Mouse (Mus musculus): ENCODE results near the gene Kcnn1. TPM values are rescaled to one million over a fixed set of nuclear protein-coding genes. Genes with fewer than 3 reads are reported as not detected.
A peak's percentile ranks its signal among the peaks of the same experiment; 100 is the strongest.

Gene Kcnn1
- polyA plus RNA-seq, 1 experiment from 2014 or later, result 0.72 TPM

- Histone ChIP-seq H3K36me3 (no peaks in the 10 kb centered on the region), H3K4me3 (peak within 1 kb of the TSS; percentile 68), H3K9me3 (replicated peaks) (no peaks in the 10 kb centered on the region), H3K4me1 (peaks cover 85% of the 10 kb centered on the region), H3K4me2 (peak within 1 kb of the TSS; percentile 99), H3K27ac (peak within 1 kb of the TSS; percentile 78), H3K9ac (peak within 1 kb of the TSS; percentile 75), H3K27me3 (replicated peaks) (peaks cover 66% of the 10 kb centered on the region)
- ATAC-seq, result peak; percentile 87
- WGBS (ENCODE audit: insufficient replicate concordance), result under 1% methylated on average over 45 of the region's 45 CpGs
Observed at GRCm38 (mm10) chr8:70804481-70805206, 58.4 kb downstream of the Kcnn1 start, which contains the start of gene Mast3. Gene Mast3 (minus strand): TSS chr8:70805054.

DNA sequence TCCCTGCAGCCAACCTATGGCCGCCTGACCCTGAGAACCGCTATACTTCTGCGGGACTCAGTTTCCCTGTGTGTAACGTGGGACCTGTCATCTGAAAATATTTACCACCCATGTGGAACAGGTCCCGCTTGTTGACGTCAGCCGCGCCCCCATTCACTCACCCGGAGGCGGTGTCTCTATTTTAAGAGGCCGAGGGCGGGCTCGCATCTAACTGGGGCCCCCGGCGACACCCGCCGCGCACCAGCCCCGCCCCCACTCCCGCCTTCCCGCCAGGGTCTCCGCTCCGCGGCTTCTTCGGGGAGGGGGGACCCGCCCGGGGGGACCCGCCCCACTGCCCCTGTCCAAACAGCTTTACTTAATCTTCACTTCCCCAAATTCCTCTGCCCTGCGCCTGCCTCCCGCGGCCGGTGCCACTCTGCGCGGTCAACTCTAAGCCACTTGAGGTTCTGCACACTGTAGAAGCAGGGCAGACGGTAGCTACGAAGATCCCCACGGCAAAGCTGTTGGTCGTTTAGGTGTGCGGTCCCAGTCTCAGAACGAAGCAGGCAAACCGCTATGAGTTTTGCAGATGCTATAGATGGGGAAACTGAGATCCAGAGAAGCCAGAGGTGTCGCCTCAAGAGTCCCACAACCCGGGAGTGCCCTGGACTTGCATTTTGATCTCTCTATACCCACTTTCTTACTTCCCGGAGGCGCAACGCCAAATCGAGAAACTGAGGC, 59.1 kb downstream of the Kcnn1 start:
- Histone ChIP-seq H3K9me3 (replicated peaks) (no peaks in the 10 kb centered on the region), H3K4me2 (peak overlapping the region; percentile 99), H3K4me1 (peaks cover 83% of the 10 kb centered on the region), H3K9ac (peak overlapping the region; percentile 75), H3K27ac (peak overlapping the region; percentile 78), H3K4me3 (peak overlapping the region; percentile 68), H3K27me3 (replicated peaks) (peaks cover 66% of the 10 kb centered on the region), H3K36me3 (no peaks in the 10 kb centered on the region)
- 1% methylated on average over 38 of the region's 47 CpGs for WGBS (ENCODE audit: insufficient replicate concordance)
- ATAC-seq, result peak; percentile 54

DNA sequence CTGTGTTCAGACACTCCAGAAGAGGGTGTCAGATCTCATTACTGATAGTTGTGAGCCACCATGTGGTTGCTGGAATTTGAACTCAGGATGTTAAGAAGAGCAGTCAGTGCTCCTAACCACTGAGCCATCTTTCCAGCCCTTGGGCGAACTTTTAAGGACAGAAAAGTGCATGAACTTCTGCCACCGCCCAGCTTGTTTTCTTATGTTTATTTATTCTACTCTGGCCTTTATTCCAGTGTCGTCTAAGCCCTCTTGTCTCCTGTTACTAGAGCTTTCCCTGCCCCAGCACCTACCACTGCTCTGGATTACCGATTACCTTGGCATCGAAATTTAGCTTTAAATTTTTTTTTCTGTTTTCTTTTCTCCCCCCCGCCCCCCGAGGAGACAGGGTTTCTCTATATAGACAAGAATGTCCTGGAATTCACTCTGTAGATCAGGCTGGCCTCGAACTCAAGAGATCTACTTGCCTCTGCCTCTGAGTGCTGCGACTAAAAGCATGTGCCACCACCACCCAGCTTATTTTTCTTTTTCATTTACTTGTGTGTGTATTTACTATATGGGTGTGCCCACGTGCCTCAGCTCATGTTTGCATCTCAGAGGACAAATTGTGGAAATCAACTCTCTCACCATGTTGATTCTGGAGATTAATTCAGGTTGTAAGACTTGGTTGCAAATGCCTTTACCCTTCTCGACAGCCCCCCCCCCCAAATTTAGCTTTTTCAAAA, 60.1 kb downstream of the Kcnn1 start:
- no peaks in the 10 kb centered on the region for H3K36me3 ChIP-seq
- H3K9me3 ChIP-seq (replicated peaks), result no peaks in the 10 kb centered on the region
- H3K27me3 ChIP-seq (replicated peaks), result peaks cover 70% of the 10 kb centered on the region
- ATAC-seq, result no peak
- peaks cover 79% of the 10 kb centered on the region for H3K4me1 ChIP-seq
- H3K4me2 ChIP-seq, result peak overlapping the region; percentile 99
- peak overlapping the region; percentile 68 for H3K4me3 ChIP-seq
- 67% methylated on average over 11 of the region's 11 CpGs for WGBS (ENCODE audit: insufficient replicate concordance)
- H3K9ac ChIP-seq, result peak overlapping the region; percentile 75
- peak overlapping the region; percentile 78; the same call in 1 of the 2 replicates for H3K27ac ChIP-seq

GRCm38 (mm10) chr8:70801830-70802229, 61.2 kb downstream of the Kcnn1 start:
- H3K4me3 ChIP-seq, result no peak overlapping the region
- no peaks in the 10 kb centered on the region for H3K36me3 ChIP-seq
- no peak for ATAC-seq
- H3K27me3 ChIP-seq (replicated peaks), result peaks cover 73% of the 10 kb centered on the region
- no peak overlapping the region for H3K9ac ChIP-seq
- WGBS (ENCODE audit: insufficient replicate concordance), result 48% methylated on average over 1 of the region's 1 CpGs
- H3K9me3 ChIP-seq (replicated peaks), result no peaks in the 10 kb centered on the region
- H3K4me1 ChIP-seq, result peaks cover 79% of the 10 kb centered on the region
- H3K27ac ChIP-seq, result no peak overlapping the region
- no peak overlapping the region for H3K4me2 ChIP-seq

DNA sequence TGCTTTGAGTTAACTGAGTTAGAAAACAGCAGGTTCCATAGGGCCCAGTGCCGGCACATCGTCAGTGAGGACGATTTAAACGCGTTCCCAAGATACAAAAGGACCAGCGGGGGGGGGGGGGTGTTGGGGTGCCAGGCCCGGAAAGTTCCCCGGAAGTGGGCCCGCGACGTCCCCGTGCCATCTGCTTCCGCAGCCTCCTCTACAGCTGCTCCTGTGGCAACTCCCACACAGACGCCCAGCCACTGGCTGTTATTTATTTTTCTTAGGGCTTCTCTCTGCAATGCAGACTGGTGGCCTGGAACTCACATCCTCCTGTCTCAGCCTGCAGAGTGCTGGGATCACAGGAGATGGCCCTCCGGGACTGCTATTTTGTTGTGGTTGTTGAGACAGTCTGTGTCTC, 61.9 kb downstream of the Kcnn1 start:
- no peaks in the 10 kb centered on the region for H3K36me3 ChIP-seq
- ATAC-seq, result no peak
- H3K4me2 ChIP-seq, result no peak overlapping the region
- 28% methylated on average over 15 of the region's 15 CpGs for WGBS (ENCODE audit: insufficient replicate concordance)
- peaks cover 79% of the 10 kb centered on the region for H3K4me1 ChIP-seq
- no peaks in the 10 kb centered on the region for H3K9me3 ChIP-seq (replicated peaks)
- no peak overlapping the region for H3K4me3 ChIP-seq
- H3K27ac ChIP-seq, result no peak overlapping the region
- H3K27me3 ChIP-seq (replicated peaks), result peaks cover 72% of the 10 kb centered on the region
- H3K9ac ChIP-seq, result no peak overlapping the region

GRCm38 (mm10) chr8:70800648-70801047, 62.4 kb downstream of the Kcnn1 start:
- Histone ChIP-seq H3K27me3 (replicated peaks) (peaks cover 76% of the 10 kb centered on the region), H3K9ac (no peak overlapping the region), H3K36me3 (no peaks in the 10 kb centered on the region), H3K4me2 (no peak overlapping the region), H3K4me1 (peaks cover 75% of the 10 kb centered on the region), H3K27ac (no peak overlapping the region), H3K4me3 (no peak overlapping the region), H3K9me3 (replicated peaks) (no peaks in the 10 kb centered on the region)
- no peak for ATAC-seq
- WGBS (ENCODE audit: insufficient replicate concordance), result 57% methylated on average over 10 of the region's 10 CpGs

GRCm38 (mm10) chr8:70798281-70798680, 64.8 kb downstream of the Kcnn1 start:
- WGBS (ENCODE audit: insufficient replicate concordance), result 14% methylated on average over 15 of the region's 15 CpGs
- peak overlapping the region; percentile 62 for H3K4me3 ChIP-seq
- peak overlapping the region; percentile 76; the same call in 1 of the 2 replicates for H3K9ac ChIP-seq
- peaks cover 89% of the 10 kb centered on the region for H3K27me3 ChIP-seq (replicated peaks)
- H3K9me3 ChIP-seq (replicated peaks), result no peaks in the 10 kb centered on the region
- H3K36me3 ChIP-seq, result no peaks in the 10 kb centered on the region
- H3K4me1 ChIP-seq, result peaks cover 57% of the 10 kb centered on the region
- ATAC-seq, result no peak
- H3K27ac ChIP-seq, result no peak overlapping the region
- H3K4me2 ChIP-seq, result peak overlapping the region; percentile 95

- Histone ChIP-seq H3K4me2 (peak overlapping the region; percentile 95), H3K36me3 (no peaks in the 10 kb centered on the region), H3K9me3 (replicated peaks) (no peaks in the 10 kb centered on the region), H3K27ac (peak overlapping the region; percentile 38), H3K9ac (peak overlapping the region; percentile 76), H3K4me3 (peak overlapping the region; percentile 62), H3K27me3 (replicated peaks) (peaks cover 82% of the 10 kb centered on the region), H3K4me1 (peaks cover 57% of the 10 kb centered on the region)
- peak; percentile 84 for ATAC-seq
- 1% methylated on average over 53 of the region's 57 CpGs for WGBS (ENCODE audit: insufficient replicate concordance)
Observed at GRCm38 (mm10) chr8:70797081-70798070, 65.7 kb downstream of the Kcnn1 start.

GRCm38 (mm10) chr8:70796403-70797080, 66.5 kb downstream of the Kcnn1 start:
- no peak for ATAC-seq
- 4% methylated on average over 54 of the region's 54 CpGs for WGBS (ENCODE audit: insufficient replicate concordance)
- peak overlapping the region; percentile 95 for H3K4me2 ChIP-seq
- no peaks in the 10 kb centered on the region for H3K36me3 ChIP-seq
- peak overlapping the region; percentile 38 for H3K27ac ChIP-seq
- peak overlapping the region; percentile 62 for H3K4me3 ChIP-seq
- no peaks in the 10 kb centered on the region for H3K9me3 ChIP-seq (replicated peaks)
- H3K4me1 ChIP-seq, result peaks cover 57% of the 10 kb centered on the region
- H3K27me3 ChIP-seq (replicated peaks), result peaks cover 73% of the 10 kb centered on the region
- H3K9ac ChIP-seq, result peak overlapping the region; percentile 76

DNA sequence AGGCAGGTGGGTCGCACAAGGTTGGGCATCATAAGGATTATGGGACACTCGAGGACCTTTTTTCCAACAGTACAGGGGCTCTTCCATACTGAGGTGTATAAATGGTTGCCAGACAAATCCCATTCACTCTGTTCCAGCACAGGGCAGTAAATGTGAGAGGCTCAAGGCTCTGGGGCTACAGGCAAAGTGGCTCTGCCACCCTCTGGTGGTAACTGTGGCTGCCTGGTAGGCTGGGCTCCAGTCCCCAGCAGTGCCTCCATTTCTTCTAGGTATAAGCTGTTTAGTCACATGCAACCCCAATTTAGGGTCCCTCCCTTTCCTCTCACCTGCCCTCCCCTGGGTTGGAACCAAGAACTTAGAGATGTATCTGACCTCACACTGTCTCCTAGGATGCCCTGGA, 67.7 kb downstream of the Kcnn1 start:
- peaks cover 62% of the 10 kb centered on the region for H3K27me3 ChIP-seq (replicated peaks)
- H3K4me3 ChIP-seq, result no peak overlapping the region
- H3K9ac ChIP-seq, result no peak overlapping the region
- peaks cover 58% of the 10 kb centered on the region for H3K4me1 ChIP-seq
- no peaks in the 10 kb centered on the region for H3K9me3 ChIP-seq (replicated peaks)
- WGBS (ENCODE audit: insufficient replicate concordance), result 67% methylated on average over 2 of the region's 2 CpGs
- no peaks in the 10 kb centered on the region for H3K36me3 ChIP-seq
- no peak overlapping the region for H3K27ac ChIP-seq
- no peak overlapping the region for H3K4me2 ChIP-seq
- no peak for ATAC-seq
